Mouse (Mus musculus) thymus, adult 2 months (tissue): Measurements from ENCODE around the gene G530012D18Rik. TPM values are rescaled to one million over a fixed set of nuclear protein-coding genes. Genes with fewer than 3 reads are reported as not detected.
"Not testable (repeated sequence)": the region's sequence is repeated elsewhere in the genome, so short reads cannot be mapped to it uniquely, and the experiment has no call there.

Source experiments
- DNase-seq: peaks from one replicate; pipeline ENCODE4 v3.0.0; 2021
- H3K27ac ChIP-seq: fragments of 200-500 bp; 2 replicates; pipeline ENCODE4 v1.5.1; 2012; ENCODE audit warnings: low read length, control low read depth; ENCODE audit not compliant: control insufficient read depth, insufficient read depth
- H3K27me3 ChIP-seq: fragments of 200-500 bp; 2 replicates; pipeline ENCODE4 v1.6.1; 2012; ENCODE audit warnings: mild to moderate bottlenecking, low read length, moderate library complexity, mixed read lengths; ENCODE audit not compliant: control insufficient read depth, insufficient read depth
- H3K36me3 ChIP-seq: fragments of 200-500 bp; 2 replicates; pipeline ENCODE4 v1.6.1; 2012; ENCODE audit warnings: mild to moderate bottlenecking, low read length, moderate library complexity; ENCODE audit not compliant: control insufficient read depth, insufficient read depth
- H3K4me1 ChIP-seq: fragments of 200-500 bp; replicated peaks from 2 replicates; pipeline ENCODE4 v1.6.1; 2012; ENCODE audit warnings: low read length; ENCODE audit not compliant: control insufficient read depth, insufficient read depth
- H3K4me3 ChIP-seq: fragments of 200-500 bp; 2 replicates; pipeline ENCODE4 v1.5.1; 2012; ENCODE audit warnings: mild to moderate bottlenecking, low read length, control low read depth, moderate library complexity; ENCODE audit not compliant: control insufficient read depth, insufficient read depth
- WGBS: fragments of 180-500 bp; shearing (Covaris S2); methylation state at CpG from one replicate; pipeline ENCODE4 v1.1.7; 2018; 5-methylcytosine and 5-hydroxymethylcytosine counted together
- polyA plus RNA-seq: library from polyadenylated mRNA; depleted of rRNA; stranded (reverse); fragments of >200 nt; gene quantifications from 2 replicates; pipeline ENCODE4 v1.2.3, GENCODE M21; 2012; rRNA removed

Gene G530012D18Rik
- polyA plus RNA-seq = not detected in 2 replicates

DNA sequence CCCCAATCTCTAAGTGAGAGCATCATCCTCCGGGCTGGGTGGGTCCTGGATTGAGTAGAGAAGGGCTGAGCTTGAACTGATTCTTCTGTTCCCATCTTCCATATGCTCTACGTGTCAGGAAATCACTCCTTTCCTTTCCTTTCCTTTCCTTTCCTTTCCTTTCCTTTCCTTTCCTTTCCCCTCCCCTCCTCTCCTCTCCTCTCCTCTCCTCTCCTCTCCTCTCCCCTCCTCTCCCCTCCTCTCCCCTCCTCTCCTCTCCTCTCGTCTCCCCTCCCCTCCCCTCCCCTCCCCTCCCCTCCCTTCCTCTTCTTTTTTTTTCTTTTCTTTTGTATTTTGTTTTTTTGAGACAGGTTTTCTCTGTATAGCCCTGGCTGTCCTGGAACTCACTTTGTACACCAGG lies at the start of gene G530012D18Rik:
TSS of gene G530012D18Rik (plus strand) at position 301 of the 400 bp plus-strand sequence.
- H3K27ac ChIP-seq, H3K36me3 ChIP-seq, H3K4me3 ChIP-seq, H3K27me3 ChIP-seq, H3K4me1 ChIP-seq, DNase-seq: not testable (repeated sequence)
- 71% methylated on average over 1 of the region's 3 CpGs for WGBS

DNA sequence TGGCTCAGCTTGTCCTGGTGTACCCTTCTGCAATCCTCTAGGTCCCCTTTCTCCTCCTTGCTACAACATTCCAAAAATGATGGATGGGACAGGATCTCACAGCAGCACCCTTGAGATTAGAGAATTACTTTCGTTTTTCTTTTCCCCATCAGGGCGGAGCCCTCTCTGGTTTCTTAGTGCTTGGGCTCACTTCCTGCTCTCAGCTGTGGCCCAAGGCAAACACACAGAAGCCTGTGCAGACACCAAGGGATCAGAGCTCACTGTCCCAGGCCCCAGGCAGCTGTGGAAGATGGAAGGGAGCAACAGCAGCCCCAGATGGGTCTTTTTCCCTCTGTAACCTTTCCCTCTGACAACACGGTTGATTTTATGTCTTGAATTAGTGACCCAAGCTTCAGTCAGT lies 49.1 kb upstream of the G530012D18Rik start:
- H3K36me3 ChIP-seq, H3K27ac ChIP-seq, H3K4me1 ChIP-seq, H3K4me3 ChIP-seq, DNase-seq, H3K27me3 ChIP-seq: not testable (repeated sequence)
- WGBS = 26% methylated on average over 3 of the region's 3 CpGs

DNA sequence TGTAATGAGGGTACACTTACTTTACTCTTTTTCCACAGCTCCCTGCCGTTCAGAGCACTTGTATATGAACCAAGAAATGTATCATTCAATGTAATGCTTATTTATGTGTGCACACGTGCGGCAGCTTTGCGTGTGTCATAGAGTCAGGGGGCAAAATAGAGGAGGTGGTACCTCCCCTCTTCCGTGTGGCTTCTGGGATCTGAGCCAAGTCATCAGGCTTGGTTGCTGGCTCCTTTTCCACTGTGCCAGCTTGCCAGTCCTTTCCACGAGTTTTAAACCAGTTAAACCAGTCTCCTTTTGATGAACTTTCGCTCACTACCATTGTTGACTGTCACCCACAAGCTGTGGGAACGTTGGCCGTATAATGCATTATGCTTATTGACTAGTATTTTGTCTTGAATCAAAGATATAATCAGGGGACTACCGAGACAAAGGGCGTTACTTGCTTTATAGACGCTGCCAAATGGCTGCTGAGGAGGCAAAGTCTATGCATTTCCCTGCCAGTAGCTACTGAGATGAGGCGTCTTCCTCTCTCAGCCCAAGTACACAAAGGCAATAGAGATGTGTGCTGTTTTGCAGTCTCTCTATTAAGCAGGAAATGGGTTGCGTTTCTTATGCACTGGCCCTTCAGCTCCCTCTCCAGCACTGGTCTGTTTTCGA lies 46.9 kb upstream of the G530012D18Rik start:
- H3K27ac ChIP-seq = not testable (repeated sequence)

DNA sequence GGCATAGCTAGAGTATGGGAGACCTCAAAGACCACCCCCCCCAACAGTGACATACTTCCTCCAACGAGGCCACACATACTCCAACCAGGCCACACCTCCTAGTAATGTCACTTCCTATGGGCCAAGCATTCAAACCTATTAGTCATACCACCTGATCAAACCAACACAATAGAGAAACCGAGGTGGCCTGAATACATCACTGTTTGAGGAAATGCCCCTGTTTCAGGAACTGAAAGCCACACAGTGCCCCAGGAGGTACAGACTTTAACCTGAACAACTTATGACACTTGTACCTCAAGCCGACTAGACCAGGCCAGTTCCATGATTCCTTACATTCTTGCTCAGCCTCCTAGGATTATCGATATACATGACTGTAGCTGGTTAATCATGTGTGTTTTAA lies 31.7 kb upstream of the G530012D18Rik start:
- H3K27ac ChIP-seq, DNase-seq, H3K36me3 ChIP-seq, H3K4me1 ChIP-seq, H3K4me3 ChIP-seq, H3K27me3 ChIP-seq: not testable (repeated sequence)
- WGBS = 55% methylated on average over 4 of the region's 4 CpGs

More for the DNA sequence above, 46.9 kb upstream of the G530012D18Rik start:
- not testable (repeated sequence) for H3K27me3 ChIP-seq, DNase-seq, H3K4me1 ChIP-seq, H3K4me3 ChIP-seq, H3K36me3 ChIP-seq
- 87% methylated on average over 14 of the region's 15 CpGs for WGBS

DNA sequence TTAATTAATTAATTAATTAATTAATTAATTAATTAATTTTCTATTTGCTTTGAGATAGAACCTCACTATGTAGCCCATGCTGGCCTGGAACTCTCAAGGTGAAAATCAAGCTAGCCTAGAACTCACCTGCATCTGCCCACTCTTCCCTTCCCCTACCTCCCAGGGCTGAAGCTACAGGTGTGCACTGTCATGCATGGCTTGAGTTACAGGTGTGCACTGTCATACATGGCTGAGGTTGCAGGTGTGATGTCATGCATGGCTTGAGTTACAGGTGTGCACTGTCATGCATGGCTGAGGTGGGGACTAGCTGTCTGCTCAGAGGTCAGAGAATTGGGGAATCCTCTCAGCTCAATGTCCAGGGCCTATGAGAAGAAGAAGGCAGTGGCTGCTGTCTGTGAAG lies 29.0 kb upstream of the G530012D18Rik start:
- not testable (repeated sequence) for H3K27ac ChIP-seq, H3K27me3 ChIP-seq, H3K4me3 ChIP-seq, H3K36me3 ChIP-seq, H3K4me1 ChIP-seq, DNase-seq

DNA sequence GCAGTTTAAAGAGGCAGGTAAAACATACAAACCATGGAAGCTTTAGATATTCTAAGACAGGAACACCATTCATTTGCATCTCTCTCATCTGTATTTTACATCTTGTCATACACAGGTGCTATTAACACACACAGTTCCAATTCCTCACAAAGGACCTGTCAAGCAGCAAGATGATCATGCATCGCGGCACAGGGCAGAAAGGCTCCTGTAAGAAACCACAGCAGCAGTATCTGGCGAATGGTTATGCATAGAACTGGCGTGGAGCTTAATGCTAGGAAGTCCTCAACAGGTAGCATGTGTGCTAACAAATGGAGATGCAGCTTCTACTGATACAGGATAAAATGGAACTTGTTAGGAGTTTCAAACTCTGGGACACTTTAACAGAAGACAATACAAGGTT lies 20.2 kb upstream of the G530012D18Rik start:
- WGBS = 84% methylated on average over 4 of the region's 4 CpGs
- not testable (repeated sequence) for H3K36me3 ChIP-seq, H3K4me3 ChIP-seq, H3K27me3 ChIP-seq, H3K27ac ChIP-seq, H3K4me1 ChIP-seq
- peak; percentile 10 for DNase-seq

DNA sequence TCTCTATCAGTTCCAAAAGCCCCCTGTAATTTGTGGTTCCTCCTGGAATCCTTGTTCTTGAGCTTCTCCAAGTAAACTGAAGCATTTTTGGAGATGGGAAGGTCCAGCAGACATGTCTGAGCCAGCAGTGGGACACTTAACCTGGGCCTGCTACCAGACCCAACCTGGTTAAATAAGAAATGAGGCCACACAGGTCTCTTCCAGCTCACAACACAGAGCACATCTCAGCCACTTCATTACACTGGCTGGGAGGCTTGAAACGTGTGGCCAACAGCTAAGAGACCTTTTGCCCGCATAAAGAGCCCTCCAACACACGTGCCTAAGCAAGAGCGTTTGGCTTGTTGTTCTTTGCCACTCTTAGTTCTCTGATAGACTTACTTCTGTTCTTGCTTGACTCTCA lies 1.9 kb upstream of the G530012D18Rik start:
- not testable (repeated sequence) for H3K4me3 ChIP-seq, H3K4me1 ChIP-seq, H3K27ac ChIP-seq, H3K36me3 ChIP-seq, DNase-seq, H3K27me3 ChIP-seq
- WGBS = 75% methylated on average over 4 of the region's 4 CpGs

DNA sequence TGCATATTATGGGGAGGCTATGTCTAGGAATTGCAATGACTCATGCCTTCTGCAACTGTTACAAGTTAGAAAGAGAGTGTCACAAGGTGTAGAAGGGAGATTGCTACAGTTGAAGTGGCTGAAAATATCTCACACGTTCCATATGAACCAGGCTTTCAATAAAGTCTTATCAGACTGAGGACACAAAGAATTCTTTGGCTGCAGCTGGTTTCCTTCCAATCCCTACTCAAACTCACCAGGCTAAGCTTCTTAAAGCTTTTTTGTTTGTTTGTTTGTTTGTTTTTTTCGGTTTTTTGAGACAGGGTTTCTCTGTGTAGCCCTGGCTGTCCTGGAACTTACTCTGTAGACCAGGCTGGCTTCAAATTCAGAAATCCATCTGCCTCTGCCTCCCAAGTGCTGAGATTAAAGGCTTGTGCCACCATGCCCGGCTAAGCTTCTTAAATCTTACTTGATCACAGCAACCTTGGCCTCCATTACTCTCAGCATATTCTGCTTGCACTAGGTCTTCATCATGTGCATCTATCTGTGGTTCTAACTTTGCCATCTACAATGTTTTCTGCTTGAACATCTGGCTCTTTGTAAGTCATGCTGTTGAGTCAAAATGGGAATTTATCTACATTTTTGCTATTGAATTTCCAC lies 3.0 kb downstream of the G530012D18Rik start:
- H3K36me3 ChIP-seq, DNase-seq, H3K27me3 ChIP-seq, H3K4me1 ChIP-seq, H3K4me3 ChIP-seq, H3K27ac ChIP-seq: not testable (repeated sequence)
- WGBS = 84% methylated on average over 3 of the region's 3 CpGs

DNA sequence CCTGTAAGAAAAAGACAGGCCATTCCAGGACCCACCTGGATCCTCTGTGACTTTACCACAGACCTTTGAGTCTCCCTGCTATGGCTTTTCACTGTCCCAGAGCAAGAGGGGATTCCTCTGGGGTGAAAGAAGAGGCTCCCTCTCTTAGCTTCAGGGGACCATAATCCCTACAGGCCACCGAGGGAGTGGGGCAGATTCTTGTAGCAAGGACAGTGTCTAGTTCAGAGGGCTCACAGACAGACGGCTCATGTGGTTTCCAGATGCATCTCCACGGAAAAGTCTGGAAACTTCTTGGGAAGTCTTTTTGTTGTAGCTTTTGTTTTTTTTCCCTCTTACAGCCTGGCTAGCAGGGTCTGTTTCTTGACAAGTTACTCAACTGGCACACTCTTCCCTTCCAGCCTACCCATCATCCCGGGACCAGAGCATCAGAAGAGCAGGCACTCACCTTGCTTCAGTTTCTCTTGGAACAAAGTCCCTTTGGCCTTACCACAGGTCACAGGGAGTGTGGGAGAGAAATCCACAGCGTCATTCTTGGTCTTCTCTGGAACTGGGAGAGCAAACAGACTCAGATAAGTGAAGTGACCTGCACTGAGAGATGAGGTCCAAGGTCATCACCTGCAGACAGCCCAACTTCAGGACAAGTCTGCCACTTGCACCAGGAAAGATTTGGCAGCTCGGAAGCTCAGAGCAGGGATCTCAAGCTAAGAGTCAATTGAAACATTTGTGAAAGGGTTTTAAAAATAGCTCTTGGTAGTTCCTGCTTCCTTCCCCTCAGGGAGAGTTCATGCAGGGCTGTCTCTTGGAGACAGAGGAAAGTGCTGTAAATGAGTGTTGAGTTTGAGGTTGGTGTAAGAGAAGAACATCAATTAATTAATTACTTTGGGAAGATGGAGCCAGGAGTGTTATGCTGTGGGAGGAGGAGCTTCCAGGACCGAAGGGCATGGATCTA lies 4.0 kb downstream of the G530012D18Rik start:
- H3K36me3 ChIP-seq, H3K27ac ChIP-seq, DNase-seq, H3K4me1 ChIP-seq, H3K27me3 ChIP-seq, H3K4me3 ChIP-seq: not testable (repeated sequence)
- 91% methylated on average over 6 of the region's 7 CpGs for WGBS

DNA sequence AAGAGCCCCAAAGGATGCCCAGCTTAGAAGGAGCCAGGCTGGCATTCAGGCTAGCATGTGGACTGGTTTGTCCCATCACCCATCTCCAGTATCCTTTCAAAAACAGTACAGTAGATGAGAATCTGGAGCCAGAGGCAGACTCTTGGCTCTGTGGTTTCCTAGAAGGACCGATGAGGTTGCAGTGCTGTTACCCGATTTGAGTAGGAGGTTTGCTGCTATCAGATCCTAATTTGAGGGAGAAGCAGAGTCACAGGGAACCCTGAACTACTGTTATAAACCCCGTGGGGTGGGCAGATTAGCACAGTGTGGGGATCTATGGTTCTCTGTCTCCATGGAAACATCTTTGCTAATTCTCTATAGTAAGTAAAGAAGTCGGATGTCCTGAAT lies 4.7 kb downstream of the G530012D18Rik start:
- 85% methylated on average over 3 of the region's 4 CpGs for WGBS
- H3K4me1 ChIP-seq = not testable (repeated sequence)

More for the DNA sequence above, 4.7 kb downstream of the G530012D18Rik start:
- H3K36me3 ChIP-seq, H3K27ac ChIP-seq, H3K4me3 ChIP-seq, H3K27me3 ChIP-seq, DNase-seq: not testable (repeated sequence)
